Mouse (Mus musculus) mesoderm, embryonic 11.5 days (tissue): Measurements from ENCODE around the gene Cnnm3.
"Not testable (repeated sequence)": the region's sequence is repeated elsewhere in the genome, so short reads cannot be mapped to it uniquely, and the experiment has no call there.

Experiments
- DNase-seq: peaks from one replicate; pipeline ENCODE4 v3.0.0-alpha.2; 2012; ENCODE audit warnings: low read depth, low spot score

Gene Cnnm3

DNA sequence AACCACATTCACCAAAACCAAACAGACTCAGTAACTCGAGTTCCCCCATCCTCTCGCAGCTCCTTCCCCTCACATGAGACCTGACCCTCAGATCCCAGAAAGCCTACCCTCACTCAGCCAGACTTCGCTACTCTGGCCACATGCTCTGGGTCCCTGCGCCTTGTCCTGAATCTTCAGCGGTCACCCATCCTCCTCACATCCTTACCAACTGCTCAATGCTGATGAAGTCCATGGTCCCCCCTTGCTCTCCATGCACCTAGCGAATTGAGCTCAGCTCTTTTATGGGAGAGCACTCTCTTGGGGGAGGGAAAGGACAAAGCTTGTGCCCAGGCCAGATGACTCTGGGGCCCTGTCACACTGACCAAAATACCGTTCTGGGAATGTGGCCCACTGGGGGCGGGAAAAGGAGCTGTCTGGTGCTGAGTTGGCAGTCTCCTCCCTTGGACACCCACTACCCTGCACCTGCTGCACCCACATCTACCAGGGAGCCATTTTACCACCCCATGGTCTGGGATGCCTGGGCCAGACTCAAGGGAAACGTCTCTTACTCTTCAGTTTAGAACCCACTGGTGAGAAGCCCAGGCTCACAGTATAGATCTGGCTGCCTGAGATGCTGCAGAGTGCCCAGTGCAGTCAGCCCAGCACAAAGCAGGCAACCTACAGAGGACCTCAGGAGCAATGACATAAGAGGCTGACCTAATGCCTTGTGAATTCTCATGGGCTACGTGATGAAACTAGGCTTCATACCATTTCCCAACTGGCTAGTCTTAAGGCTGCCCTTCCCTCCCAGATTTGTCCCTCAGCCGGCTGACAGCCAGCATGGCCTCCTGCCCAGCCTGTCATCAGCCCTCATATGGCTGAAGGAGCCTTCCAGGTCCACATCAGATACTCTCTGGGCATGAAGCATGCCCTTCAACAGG lies 24.1 kb downstream of the Cnnm3 start:
- no peak for DNase-seq

DNA sequence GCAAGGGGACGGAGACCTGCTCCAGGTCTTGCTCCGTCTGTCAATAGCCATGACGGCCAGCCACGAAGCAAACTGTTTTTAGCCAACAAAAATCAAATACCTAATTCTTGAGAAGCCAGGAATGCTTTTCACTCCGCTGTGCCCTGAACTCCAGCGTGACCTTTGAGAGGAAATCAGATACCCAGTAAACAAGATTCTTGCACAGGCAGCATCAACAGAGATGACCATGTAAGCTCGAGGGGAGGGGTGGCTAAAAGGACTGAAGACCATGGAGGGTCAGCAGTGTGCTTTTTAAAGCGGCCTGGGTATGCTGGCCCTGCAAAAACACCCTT lies 24.7 kb downstream of the Cnnm3 start:
- DNase-seq: no peak

GRCm38 (mm10) chr1:36536783-36537182 lies 25.1 kb downstream of the Cnnm3 start, which contains the start of gene Ankrd23:
Ankrd23 (minus strand) TSS chr1:36536883.
- not testable (repeated sequence) for DNase-seq

- no peak for DNase-seq
Measured at GRCm38 (mm10) chr1:36538727-36539126, 27.1 kb downstream of the Cnnm3 start.

- DNase-seq: no peak
Measured at GRCm38 (mm10) chr1:36539186-36539585, 27.5 kb downstream of the Cnnm3 start, which contains the start of gene Gm42417. Gm42417 (minus strand) TSS chr1:36539429.

DNA sequence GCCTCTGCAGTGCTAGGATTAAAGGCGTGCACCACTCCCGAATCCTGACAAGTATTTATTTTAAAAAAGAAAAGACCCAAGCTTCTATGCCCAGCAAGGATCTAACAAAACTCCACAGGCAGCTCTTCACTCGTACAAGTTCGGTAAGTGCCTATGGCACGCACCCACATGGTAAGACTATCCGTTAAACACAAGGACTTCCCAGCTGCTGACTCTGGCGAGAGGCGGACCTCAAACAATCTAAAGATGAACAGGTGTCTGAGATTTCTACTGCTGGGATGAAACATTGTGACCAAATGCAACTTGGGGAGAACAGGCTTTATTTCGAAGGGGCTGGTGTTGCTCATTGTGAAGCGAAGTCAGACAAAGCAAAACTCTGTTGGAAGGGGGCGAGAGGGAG lies 28.5 kb downstream of the Cnnm3 start:
- no peak for DNase-seq

DNA sequence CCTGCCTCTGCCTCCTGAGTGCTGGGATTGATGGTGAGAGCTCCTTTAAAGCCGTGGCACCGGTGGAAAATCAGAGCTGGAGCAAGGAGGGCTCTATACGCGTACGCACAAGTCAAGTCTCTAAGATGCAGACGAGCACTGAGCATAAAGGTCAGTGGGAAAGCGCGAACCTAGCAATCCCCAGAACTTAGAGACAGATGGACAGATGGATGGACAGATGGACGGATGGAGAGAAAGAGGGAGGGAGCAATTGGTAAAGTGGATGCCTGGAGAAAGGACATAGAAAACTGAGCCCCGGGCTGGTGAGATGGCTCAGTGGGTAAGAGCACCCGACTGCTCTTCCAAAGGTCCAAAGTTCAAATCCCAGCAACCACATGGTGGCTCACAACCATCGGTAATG lies 29.1 kb downstream of the Cnnm3 start:
- DNase-seq: no peak

DNA sequence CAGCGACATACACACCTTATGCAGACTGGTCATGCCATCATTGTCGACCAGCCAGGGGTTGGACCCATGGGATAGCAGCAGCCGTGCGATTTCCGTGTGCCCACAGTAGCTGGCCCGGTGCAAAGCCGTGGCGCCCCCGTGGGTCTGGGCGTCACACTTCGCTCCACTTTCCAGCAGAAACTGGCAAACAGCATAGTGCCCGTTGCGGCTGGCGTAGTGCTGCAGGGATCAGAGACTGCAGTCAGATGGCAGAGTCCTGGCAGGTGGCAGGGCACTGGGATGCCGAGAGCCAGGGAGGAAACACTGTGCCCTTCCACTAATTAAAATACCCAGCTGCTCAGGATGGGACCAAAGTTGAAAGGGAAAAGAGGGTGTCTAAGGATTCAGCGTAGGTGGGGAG lies 30.2 kb downstream of the Cnnm3 start:
- no peak for DNase-seq

DNA sequence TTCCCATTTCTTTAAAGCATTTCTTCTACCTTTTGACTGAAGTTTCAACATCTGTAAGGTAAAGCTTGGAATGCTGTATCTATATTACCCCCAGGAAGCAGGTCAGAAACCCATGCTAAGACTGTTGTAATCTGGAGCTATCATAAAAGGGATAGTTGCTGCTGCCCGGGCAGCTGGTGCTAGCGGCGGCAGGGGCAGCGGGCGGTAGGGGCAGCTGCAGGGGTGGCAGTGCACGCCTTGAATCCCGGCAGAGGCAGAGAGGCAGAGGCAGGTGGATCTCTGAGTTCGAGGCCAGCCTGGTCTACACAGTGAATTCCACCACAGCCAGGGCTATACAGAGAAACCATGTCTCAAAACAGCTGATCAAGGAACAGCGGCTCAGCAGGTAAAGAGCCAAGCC lies 31.3 kb downstream of the Cnnm3 start:
- DNase-seq: no peak

- DNase-seq: no peak
Measured at GRCm38 (mm10) chr1:36545382-36545781, 33.7 kb downstream of the Cnnm3 start.

- no peak for DNase-seq
Measured at GRCm38 (mm10) chr1:36545845-36546600, 34.4 kb downstream of the Cnnm3 start.

DNA sequence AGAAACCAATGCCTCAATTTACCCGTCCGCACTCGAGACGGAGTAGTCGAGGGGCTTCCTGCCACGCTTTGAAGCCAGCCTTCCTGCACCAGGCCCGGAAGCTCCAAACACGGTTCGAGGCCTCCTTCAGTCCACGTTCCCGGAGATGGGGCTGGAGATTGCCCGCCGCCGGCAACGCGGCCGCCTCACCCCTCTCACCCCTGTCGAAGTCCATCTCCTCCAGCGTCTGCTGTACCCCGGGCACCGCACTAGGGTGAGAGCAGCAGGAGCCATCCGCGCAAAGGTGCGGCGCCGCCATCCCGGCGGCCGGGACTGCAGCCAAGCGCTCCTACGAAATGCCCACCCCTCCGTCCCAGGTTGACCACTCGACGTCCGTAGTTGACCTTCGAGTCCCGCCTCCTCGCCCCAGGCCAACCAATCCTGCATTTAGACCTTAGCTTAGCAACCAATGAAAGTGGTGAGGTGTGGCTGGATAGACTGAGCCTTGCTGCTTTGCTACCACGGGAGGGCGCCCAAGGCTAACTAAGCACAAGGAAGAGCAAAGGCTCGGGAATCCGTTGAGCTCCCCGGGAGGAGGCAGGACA lies 35.3 kb downstream of the Cnnm3 start, which contains the start of gene Ankrd39:
Gene Ankrd39, minus strand, starts transcription at position 558 of the 584 bp plus-strand sequence.
- peak; percentile 99 for DNase-seq

GRCm38 (mm10) chr1:36547981-36548598 lies 36.4 kb downstream of the Cnnm3 start:
- DNase-seq: no peak

- DNase-seq: no peak
Measured at GRCm38 (mm10) chr1:36548771-36549170, 37.1 kb downstream of the Cnnm3 start.

DNA sequence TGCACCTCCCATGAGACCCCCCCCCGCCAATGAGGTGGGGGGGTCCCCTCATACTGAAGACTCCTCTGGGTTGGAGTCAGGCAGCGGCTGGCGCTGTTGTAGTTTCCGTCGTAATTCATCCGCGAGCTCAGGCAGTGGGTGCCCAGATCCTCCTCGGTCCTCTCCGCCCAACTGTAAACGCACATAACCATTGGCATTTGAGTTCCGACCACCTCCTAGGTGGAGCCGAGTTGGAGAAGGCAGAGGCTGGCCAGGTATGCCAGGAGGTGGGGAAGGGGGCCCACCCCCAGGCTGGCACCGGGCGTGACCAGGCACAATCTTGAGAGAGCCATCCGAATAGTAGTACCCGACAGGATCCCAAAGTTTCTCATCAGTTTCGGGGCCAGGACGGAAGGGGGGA lies 37.8 kb downstream of the Cnnm3 start:
- no peak for DNase-seq

GRCm38 (mm10) chr1:36550075-36550863 lies 38.6 kb downstream of the Cnnm3 start:
- no peak for DNase-seq

GRCm38 (mm10) chr1:36551904-36552303 lies 40.2 kb downstream of the Cnnm3 start:
- no peak for DNase-seq

- DNase-seq: no peak
Measured at GRCm38 (mm10) chr1:36552506-36552905, 40.8 kb downstream of the Cnnm3 start.

- peak; percentile 23 for DNase-seq
Measured at GRCm38 (mm10) chr1:36554633-36555399, 43.1 kb downstream of the Cnnm3 start.

DNA sequence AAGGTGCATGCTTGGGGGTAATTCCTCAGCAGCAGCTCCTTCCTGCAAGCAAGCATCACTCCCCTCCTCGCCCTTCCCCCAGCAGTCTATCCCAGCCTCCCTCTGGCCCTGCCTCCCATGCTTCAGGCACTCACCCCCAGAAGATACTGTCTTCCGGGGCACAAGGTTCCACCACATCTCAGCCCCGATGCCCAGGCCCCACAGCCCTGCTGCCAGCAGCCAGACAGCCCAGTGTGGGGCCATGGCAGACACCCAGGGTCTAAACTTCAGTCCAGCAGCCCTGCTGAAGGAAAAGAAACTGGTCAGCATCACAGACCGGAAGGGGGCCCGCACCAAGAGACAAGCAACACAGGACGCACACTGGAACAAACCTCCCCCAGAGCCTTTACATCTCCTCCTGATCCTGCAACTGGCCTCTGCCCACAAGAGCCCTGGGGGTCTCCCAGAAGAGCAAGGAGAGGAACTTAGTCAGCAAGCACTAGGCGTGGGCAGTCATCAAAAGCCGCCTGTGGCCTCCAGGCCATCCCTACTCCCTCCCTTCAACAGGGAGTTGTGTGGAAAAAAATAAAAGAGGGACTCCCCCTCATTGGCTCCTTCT lies 44.2 kb downstream of the Cnnm3 start:
- no peak for DNase-seq
